Mouse (Mus musculus) embryonic facial prominence, embryonic 10.5 days (tissue): ENCODE measurements around the gene Mapk13. TPM values are rescaled to one million over a fixed set of nuclear protein-coding genes. Genes with fewer than 3 reads are reported as not detected.
A peak's percentile ranks its signal among the peaks of the same experiment; 100 is the strongest.
"Not testable (repeated sequence)": the region's sequence is repeated elsewhere in the genome, so short reads cannot be mapped to it uniquely, and the experiment has no call there.

Experiments used
- DNase-seq: peaks from one replicate; pipeline ENCODE4 v3.0.0-alpha.2; 2017; ENCODE audit warnings: low spot score
- H3K27ac ChIP-seq: fragments of 300-500 bp; sonication (generic); replicated peaks from 2 replicates; pipeline ENCODE4 v1.5.1; 2016; ENCODE audit warnings: mild to moderate bottlenecking
- H3K27me3 ChIP-seq: fragments of 300-500 bp; sonication (generic); replicated peaks from 2 replicates; pipeline ENCODE4 v1.6.1; 2016; ENCODE audit warnings: low read depth, mild to moderate bottlenecking; ENCODE audit not compliant: poor library complexity, severe bottlenecking
- H3K36me3 ChIP-seq: fragments of 300-500 bp; sonication (generic); replicated peaks from 2 replicates; pipeline ENCODE4 v1.6.1; 2016; ENCODE audit warnings: mild to moderate bottlenecking, moderate library complexity
- H3K4me1 ChIP-seq: fragments of 300-500 bp; sonication (generic); 2 replicates; pipeline ENCODE4 v1.6.1; 2016
- H3K4me3 ChIP-seq: fragments of 300-500 bp; sonication (generic); 2 replicates; pipeline ENCODE4 v1.5.1; 2016; ENCODE audit warnings: mild to moderate bottlenecking, moderate library complexity
- H3K9me3 ChIP-seq: fragments of 300-500 bp; sonication (generic); 2 replicates; pipeline ENCODE4 v1.6.1; 2016; ENCODE audit warnings: mild to moderate bottlenecking
- WGBS: fragments of 180-500 bp; shearing (Covaris S2); methylation state at CpG from one replicate; pipeline ENCODE4 v1.1.7; 2016; 5-methylcytosine and 5-hydroxymethylcytosine counted together
- polyA plus RNA-seq: library from polyadenylated mRNA; unstranded; fragments of >200 nt; fragmentation: Nextera tagmentation; extraction: Ambion mirVana; gene quantifications from 2 replicates; pipeline ENCODE4 v1.2.1, GENCODE M21; 2016

Gene Mapk13
- polyA plus RNA-seq, 1 experiment from 2014 or later, result 19.4 TPM

DNA sequence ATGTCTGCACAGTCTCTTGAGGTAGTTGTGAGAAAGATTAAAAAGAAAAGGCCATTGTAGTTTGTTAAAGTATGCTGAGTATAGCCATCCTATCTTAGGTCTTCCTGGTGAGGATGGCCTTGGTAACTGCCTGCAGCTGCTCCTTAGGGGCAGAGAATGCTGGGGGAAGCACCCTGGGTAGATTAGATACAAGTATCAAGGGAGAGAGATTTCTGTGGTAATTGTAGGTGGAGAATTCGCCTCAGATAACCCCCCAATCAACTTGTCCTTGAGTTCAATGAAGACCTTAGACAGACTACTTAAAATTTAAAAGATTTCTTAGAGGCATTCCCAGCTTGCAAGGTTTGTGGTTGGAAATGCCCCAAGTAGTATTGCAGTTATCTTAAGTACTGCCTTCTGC lies 34.2 kb downstream of the Mapk13 start:
- DNase-seq, result no peak
- peaks cover 37% of the 10 kb centered on the region for H3K36me3 ChIP-seq
- H3K27ac ChIP-seq, result no peak overlapping the region
- WGBS, result 85% methylated on average over 1 of the region's 1 CpGs
- peaks cover 36% of the 10 kb centered on the region for H3K4me1 ChIP-seq
- no peaks in the 10 kb centered on the region for H3K27me3 ChIP-seq
- no peaks in the 10 kb centered on the region for H3K9me3 ChIP-seq
- H3K4me3 ChIP-seq, result 0 out of 2 replicates have a peak overlapping the region, but pooled peaks have one; percentile 88

DNA sequence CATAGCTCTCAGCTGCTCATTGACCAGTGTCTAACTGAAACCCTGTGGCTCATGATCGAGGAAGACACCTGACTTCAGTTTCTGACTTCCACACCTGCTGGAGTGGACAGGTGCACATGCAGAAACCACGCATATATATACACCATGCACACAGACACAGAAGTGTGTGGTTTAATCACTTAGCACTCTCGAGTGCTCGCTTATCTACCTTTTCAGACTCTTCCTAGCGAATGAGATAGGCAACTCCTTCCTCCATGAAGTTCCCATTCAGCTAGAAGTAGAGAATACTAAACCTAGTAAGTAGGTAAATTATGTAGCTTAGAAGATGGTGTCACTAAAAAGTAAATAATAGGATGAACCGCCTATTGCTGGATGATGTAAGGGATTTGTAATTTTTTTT lies 35.9 kb downstream of the Mapk13 start:
- WGBS, result 94% methylated on average over 6 of the region's 6 CpGs

DNA sequence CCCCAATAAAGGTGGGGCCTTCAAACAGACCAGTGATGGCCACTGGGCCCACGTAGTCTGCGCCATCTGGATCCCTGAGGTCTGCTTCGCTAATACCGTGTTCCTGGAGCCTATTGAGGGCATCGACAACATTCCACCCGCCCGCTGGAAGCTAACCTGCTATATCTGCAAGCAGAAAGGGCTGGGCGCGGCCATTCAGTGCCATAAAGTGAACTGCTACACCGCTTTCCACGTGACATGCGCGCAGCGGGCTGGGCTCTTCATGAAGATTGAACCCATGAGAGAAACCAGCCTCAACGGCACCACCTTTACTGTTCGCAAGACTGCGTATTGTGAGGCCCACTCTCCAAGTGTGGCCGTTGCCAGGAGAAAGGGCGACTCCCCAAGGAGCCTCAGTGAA lies 37.7 kb downstream of the Mapk13 start:
- Histone ChIP-seq H3K4me3 (no peak overlapping the region), H3K27me3 (no peaks in the 10 kb centered on the region), H3K9me3 (no peaks in the 10 kb centered on the region), H3K27ac (no peak overlapping the region), H3K36me3 (peaks cover 71% of the 10 kb centered on the region), H3K4me1 (peaks cover 13% of the 10 kb centered on the region)
- no peak for DNase-seq
- WGBS, result 97% methylated on average over 19 of the region's 19 CpGs

More for the DNA sequence above, 35.9 kb downstream of the Mapk13 start:
- H3K27ac ChIP-seq, result no peak overlapping the region
- peaks cover 22% of the 10 kb centered on the region for H3K4me1 ChIP-seq
- H3K27me3 ChIP-seq, result no peaks in the 10 kb centered on the region
- DNase-seq, result no peak
- H3K36me3 ChIP-seq, result peaks cover 53% of the 10 kb centered on the region
- no peaks in the 10 kb centered on the region for H3K9me3 ChIP-seq
- H3K4me3 ChIP-seq, result no peak overlapping the region

DNA sequence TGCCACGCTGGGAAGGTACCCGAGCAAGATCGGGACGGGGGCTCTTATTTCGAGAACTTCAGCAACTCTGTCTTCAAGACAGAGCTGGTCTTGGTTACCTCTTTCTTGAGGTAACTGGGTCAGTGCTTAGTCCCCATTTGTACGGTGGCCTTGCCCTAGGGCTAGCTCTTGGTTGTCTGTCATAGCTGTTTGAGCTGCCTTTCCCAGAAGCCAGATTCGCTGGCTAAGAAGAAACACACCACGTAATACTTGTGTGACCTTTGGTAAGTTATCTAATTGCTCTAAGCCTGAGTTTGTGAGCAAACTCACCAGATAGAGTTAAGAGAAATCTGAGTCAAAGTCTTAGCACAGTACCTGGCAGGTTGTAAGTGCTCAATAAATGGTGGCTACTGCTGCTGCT lies 39.6 kb downstream of the Mapk13 start:
- WGBS, result 95% methylated on average over 8 of the region's 8 CpGs
- no peaks in the 10 kb centered on the region for H3K9me3 ChIP-seq
- peaks cover 91% of the 10 kb centered on the region for H3K36me3 ChIP-seq
- no peak for DNase-seq
- no peaks in the 10 kb centered on the region for H3K4me1 ChIP-seq
- H3K27ac ChIP-seq, result no peak overlapping the region
- H3K4me3 ChIP-seq, result no peak overlapping the region
- H3K27me3 ChIP-seq, result no peaks in the 10 kb centered on the region

DNA sequence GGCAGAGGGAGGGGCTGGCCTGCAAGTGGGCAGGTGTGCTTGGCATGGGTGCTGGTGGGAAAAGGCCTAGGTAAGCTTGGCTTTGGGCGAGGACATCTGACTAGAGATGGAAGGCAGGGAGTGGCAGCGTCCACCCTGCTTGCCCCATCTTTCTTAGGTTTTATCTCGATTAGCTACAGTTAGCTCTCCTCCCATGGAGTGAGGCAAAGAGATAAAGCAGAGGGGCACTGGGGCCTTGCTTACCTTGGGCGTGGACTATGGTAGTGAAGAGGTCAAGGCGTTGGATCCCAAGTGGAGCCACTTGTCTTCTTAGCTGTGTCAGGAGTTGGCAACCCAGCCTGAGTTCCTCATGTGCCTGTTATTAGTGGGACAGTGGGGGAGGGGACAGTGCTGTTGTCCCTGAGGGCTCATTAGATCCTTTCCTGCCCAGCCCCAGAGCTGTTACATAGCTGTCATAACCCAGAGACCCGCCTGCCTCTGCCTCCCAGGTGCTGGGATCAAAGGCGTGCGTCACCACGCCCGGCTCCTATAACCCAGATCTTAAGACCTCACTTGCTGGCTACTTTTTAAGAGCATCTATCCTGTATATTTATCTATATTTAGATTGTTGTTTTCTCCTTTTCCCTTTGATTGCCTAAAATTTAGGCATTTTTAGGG lies 40.2 kb downstream of the Mapk13 start:
- Histone ChIP-seq H3K36me3 (peaks cover 96% of the 10 kb centered on the region), H3K9me3 (no peaks in the 10 kb centered on the region), H3K4me1 (no peaks in the 10 kb centered on the region), H3K4me3 (no peak overlapping the region), H3K27me3 (no peaks in the 10 kb centered on the region), H3K27ac (no peak overlapping the region)
- no peak for DNase-seq
- 94% methylated on average over 10 of the region's 10 CpGs for WGBS

DNA sequence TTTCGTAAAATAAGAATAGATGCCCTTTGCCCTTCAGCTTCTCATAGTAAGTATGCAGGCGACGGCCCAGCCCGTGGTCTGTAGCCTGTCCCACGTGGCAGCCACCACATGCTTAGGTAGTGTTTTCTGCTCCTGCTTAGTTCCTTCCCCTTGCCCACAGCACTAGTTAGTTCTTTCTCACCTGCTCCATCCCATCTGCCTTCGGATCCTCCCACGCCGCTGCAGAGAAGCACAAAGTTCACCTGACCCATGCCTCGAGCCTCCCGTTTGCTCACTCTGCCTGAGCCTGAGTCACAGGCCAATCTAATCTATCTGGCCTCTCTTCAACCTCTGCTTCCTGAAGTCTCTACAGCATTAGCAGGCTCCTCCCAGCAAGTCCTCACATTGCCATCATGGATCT lies 43.2 kb downstream of the Mapk13 start:
- Histone ChIP-seq H3K9me3 (no peaks in the 10 kb centered on the region), H3K36me3 (peaks cover 98% of the 10 kb centered on the region), H3K27ac (no peak overlapping the region), H3K4me3 (no peak overlapping the region), H3K4me1 (no peaks in the 10 kb centered on the region), H3K27me3 (no peaks in the 10 kb centered on the region)
- DNase-seq, result no peak
- 95% methylated on average over 10 of the region's 10 CpGs for WGBS

DNA sequence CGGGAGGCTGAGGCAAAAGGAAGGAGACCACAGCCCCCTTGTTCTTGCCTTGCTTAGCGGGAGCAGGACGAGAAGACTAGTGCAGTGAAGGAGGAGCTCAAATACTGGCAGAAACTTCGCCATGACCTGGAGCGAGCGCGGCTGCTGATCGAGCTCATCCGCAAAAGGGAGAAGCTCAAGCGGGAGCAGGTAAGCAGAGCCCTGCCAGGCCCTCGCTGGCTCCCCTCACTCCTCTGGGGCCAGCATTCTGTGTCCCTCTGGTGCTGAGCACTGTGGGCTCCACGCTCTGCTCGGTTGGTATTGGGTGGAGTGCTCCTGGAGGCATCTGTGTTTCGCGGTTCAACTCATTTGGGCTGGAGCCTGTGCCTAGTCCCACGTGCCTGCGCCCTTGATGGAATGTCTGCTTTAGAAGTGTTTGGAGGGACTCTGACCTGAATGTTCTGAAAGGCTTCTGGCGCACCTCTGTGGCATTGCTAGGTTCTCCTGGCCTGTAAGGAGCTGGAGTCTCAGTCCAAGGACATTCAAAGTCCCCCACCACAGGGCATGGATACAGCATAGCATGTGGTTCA lies 45.5 kb downstream of the Mapk13 start:
- Histone ChIP-seq H3K27me3 (no peaks in the 10 kb centered on the region), H3K4me3 (no peak overlapping the region), H3K27ac (no peak overlapping the region), H3K4me1 (no peaks in the 10 kb centered on the region), H3K36me3 (peaks cover 98% of the 10 kb centered on the region), H3K9me3 (no peaks in the 10 kb centered on the region)
- no peak for DNase-seq
- 92% methylated on average over 18 of the region's 18 CpGs for WGBS

DNA sequence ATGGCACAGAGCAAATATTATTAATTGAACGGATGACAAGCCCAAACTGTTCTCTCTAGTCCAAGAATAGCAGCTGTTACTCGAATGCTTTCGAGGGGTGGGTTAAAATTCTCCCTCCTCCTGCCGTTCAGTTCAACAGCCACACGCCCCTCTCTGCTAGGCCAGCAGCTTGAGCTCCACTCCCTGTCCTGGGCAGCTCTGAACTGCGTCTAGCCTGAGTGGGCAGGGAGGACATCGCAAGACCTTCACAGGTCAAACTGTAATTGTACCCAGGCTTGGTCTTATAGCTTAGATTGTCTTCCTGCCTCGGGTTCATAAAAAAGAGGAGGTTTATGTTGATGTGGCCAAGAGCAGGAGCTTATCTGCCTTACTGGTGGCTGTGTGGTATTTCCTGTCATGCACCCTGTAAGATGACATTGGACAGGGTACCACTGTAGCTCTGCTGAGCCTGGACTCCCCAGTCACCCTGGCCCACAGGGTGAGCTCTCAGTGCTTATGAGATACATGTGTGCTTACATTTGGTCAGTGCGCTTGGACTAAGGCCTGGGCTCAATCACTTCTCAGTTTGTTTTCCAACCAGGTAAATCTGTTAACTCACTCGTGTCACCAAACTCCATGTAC lies 46.4 kb downstream of the Mapk13 start:
- H3K9me3 ChIP-seq, result no peaks in the 10 kb centered on the region
- peaks cover 98% of the 10 kb centered on the region for H3K36me3 ChIP-seq
- H3K4me3 ChIP-seq, result no peak overlapping the region
- H3K27ac ChIP-seq, result no peak overlapping the region
- H3K27me3 ChIP-seq, result no peaks in the 10 kb centered on the region
- 88% methylated on average over 10 of the region's 10 CpGs for WGBS
- DNase-seq, result no peak
- no peaks in the 10 kb centered on the region for H3K4me1 ChIP-seq

DNA sequence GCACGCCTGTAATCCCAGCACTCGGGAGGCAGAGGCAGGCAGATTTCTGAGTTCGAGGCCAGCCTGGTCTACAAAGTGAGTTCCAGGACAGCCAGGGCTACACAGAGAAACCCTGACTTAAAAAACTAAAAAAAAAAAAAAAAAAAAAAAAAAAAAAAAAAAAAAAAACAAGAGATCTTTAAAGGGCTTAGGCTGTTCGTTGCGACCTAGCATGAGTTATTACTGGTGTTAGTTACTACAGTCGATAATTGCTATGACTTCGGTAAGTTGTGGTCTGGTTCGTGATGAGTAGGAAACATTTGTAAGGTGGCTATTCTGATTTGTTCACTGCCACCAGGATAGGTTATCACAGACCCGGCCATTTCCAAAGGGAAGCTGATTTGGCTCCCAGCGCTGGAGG lies 47.2 kb downstream of the Mapk13 start:
- not testable (repeated sequence) for DNase-seq, H3K4me1 ChIP-seq, H3K27ac ChIP-seq, H3K27me3 ChIP-seq, H3K9me3 ChIP-seq, H3K4me3 ChIP-seq
- WGBS, result 92% methylated on average over 10 of the region's 10 CpGs
- peaks cover 98% of the 10 kb centered on the region for H3K36me3 ChIP-seq

DNA sequence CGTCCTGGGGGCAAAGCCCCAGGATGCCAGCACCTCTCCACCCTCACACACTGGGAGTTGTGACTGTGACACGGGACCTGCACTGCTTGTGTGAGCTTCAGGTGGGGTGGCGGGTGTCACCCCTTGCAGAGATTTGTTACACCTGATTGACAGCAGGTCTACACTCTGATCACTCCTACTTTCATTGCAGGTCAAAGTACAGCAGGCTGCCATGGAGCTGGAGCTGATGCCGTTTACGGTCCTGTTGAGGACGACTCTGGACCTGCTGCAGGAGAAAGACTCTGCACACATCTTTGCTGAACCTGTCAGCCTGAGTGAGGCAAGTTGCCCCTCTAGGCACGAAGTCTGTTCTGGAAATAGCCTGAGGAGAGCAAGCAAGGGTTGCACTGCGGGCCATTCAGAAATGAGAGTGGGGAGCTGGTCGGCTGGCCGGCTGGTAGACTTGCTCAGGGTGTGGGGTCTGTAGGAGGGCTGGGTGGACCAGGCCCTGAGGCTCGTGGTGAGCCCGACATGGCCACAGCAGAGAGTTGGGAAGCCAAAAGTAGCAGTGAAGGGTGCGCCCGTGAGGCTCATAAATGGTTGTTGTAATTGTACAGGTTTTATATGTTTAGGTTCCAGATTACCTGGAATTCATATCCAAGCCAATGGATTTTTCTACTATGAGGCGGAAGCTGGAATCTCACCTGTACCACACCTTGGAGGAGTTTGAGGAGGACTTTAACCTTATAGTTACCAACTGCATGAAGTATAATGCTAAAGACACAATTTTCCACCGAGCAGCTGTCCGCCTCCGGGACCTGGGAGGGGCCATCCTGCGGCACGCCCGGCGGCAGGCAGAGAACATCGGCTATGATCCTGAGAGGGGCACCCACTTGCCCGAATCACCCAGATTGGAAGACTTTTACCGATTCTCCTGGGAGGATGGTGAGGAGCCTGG lies 48.0 kb downstream of the Mapk13 start:
- WGBS, result 94% methylated on average over 25 of the region's 25 CpGs
- H3K27me3 ChIP-seq, result no peaks in the 10 kb centered on the region
- H3K27ac ChIP-seq, result no peak overlapping the region
- H3K9me3 ChIP-seq, result no peaks in the 10 kb centered on the region
- no peak overlapping the region for H3K4me3 ChIP-seq
- peaks cover 98% of the 10 kb centered on the region for H3K36me3 ChIP-seq
- no peak for DNase-seq
- no peaks in the 10 kb centered on the region for H3K4me1 ChIP-seq

DNA sequence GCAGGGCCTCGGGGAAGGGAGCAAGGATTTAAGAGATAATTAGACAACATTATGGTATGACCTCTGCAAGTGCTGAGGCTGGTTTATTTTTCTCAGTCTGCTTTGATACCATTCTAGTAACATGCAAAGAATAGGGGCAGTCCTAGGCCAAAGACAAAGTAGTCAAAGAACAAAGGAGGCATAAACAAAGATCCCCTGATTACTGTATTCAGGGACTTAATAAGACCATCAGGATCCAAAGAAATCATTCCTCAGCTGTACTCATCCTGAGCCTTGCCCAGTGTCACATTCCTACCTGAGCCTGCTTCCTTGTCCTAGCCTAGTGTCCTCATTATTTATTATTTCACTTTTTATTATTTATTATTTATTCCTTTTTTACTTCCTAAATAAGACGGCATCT lies 51.1 kb downstream of the Mapk13 start:
- 85% methylated on average over 2 of the region's 2 CpGs for WGBS
- peaks cover 98% of the 10 kb centered on the region for H3K36me3 ChIP-seq

DNA sequence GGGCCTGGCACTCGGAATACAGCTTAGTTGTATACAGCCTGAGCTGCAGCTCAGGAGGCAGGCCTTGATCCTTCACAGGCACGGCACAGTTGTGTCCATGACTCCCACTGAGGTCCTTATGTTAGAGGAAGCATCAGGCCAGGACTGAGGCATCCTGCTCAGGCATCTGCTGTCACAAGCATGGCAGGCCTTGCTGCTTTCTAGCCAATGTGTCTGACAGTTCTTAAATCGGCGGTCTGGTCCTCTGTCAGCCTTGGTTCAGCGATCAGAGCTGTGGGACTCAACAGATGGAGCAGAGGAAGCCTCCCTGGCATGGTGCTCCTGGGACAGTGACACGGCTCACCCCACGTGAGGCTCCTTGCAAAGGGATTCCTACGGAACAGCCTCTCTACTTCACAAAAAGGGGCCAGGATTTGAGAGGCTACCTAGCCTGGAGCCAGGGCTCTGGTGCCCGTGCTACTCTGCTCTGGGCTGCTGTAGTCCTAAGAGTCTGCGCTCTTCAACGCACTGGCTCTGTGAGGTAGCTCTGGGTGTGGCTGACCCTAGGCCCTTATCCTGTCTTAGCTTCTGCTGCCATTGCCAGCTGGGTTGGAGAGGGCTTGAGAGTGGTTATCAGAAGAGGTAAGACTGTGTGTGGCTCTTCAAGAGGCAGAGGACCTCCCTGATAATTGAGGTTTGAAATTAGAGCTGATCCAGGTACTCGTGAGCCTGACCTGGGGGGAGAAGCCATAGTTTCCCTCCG lies 54.1 kb downstream of the Mapk13 start:
- H3K27ac ChIP-seq, result peak overlapping the region; percentile 45
- no peak for DNase-seq
- H3K9me3 ChIP-seq, result no peaks in the 10 kb centered on the region
- H3K36me3 ChIP-seq, result peaks cover 99% of the 10 kb centered on the region
- H3K27me3 ChIP-seq, result no peaks in the 10 kb centered on the region
- H3K4me3 ChIP-seq, result no peak overlapping the region
- 91% methylated on average over 13 of the region's 13 CpGs for WGBS
- no peaks in the 10 kb centered on the region for H3K4me1 ChIP-seq

More for the DNA sequence above, 51.1 kb downstream of the Mapk13 start:
- no peak overlapping the region for H3K27ac ChIP-seq
- no peaks in the 10 kb centered on the region for H3K9me3 ChIP-seq
- no peak overlapping the region for H3K4me3 ChIP-seq
- H3K27me3 ChIP-seq, result no peaks in the 10 kb centered on the region
- DNase-seq, result no peak
- no peaks in the 10 kb centered on the region for H3K4me1 ChIP-seq
